In genomic region chr5:125270587-125271130, GRCm38 (mm10) we compare ENCODE assay signal across 9 mouse cellular contexts.
A peak's percentile ranks its signal among the peaks of the same experiment; 100 is the strongest.
DNase-seq lines count a peak whose midpoint lies in the region; ATAC-seq and TF ChIP-seq lines count a peak whose summit lies in the region.
"Had no signal": no experiment of that assay in that cellular context is flagged by ENCODE, and none has a peak within 500 bp of the region (broad histone marks: within the 10 kb centered on the region; RNA-seq: fewer than 3 reads in every experiment).

No protein-coding gene starts in this region.

- H3K4me1 ChIP-seq in bone marrow macrophage, adult 2 months (ENCODE audit: control insufficient read depth, insufficient read depth, low read length) = peaks cover 23% of the 10 kb centered on the region
- peaks cover 60% of the 10 kb centered on the region for H3K4me1 ChIP-seq in embryonic facial prominence, embryonic 15.5 days
- peaks cover 36% of the 10 kb centered on the region for H3K4me1 ChIP-seq in limb, embryonic 10.5 days

- no peak overlapping the region for H3K27ac ChIP-seq in bone marrow macrophage, adult 2 months (ENCODE audit: insufficient read depth, low read depth, low read length)
- 0 out of 2 replicates have a peak overlapping the region, but pooled peaks have one; percentile 8 for H3K27ac ChIP-seq in embryonic facial prominence, embryonic 15.5 days (replicated peaks)
- no peak overlapping the region for H3K27ac ChIP-seq in limb, embryonic 10.5 days
- H3K27ac ChIP-seq: neural tube, embryonic 12.5 days had no signal

- H3K9ac ChIP-seq in embryonic facial prominence, embryonic 15.5 days = no peak overlapping the region
- H3K9ac ChIP-seq: neural tube, embryonic 12.5 days had no signal

- ATAC-seq in embryonic facial prominence, embryonic 15.5 days (ENCODE audit: insufficient number of reproducible peaks, low FRiP score, low TSS enrichment, low read depth) = no peak

- WGBS in embryonic facial prominence, embryonic 15.5 days = 16% methylated on average over 12 of the region's 12 CpGs
- 18% methylated on average over 12 of the region's 12 CpGs for WGBS in limb, embryonic 10.5 days

- peak; percentile 64 for TF ChIP-seq CTCF in bone marrow macrophage, adult 2 months (IDR thresholded peaks at IDR 0.05; ENCODE audit: low read depth, low read length)

- H3K4me3 ChIP-seq in bone marrow macrophage, adult 2 months (ENCODE audit: insufficient read depth, low read length) = no peak overlapping the region
- no peak overlapping the region for H3K4me3 ChIP-seq in embryonic facial prominence, embryonic 15.5 days (replicated peaks)
- no peak overlapping the region for H3K4me3 ChIP-seq in limb, embryonic 10.5 days
- H3K4me3 ChIP-seq: neural tube, embryonic 12.5 days had no signal

- H3K27me3 ChIP-seq in embryonic facial prominence, embryonic 15.5 days = no peaks in the 10 kb centered on the region
- peaks cover 5% of the 10 kb centered on the region; the same call in 1 of the 2 replicates for H3K27me3 ChIP-seq in limb, embryonic 10.5 days (ENCODE audit: low read depth, poor library complexity, severe bottlenecking)
- H3K27me3 ChIP-seq: neural tube, embryonic 12.5 days had no signal

- no peak for TF ChIP-seq POLR2A in bone marrow macrophage, adult 2 months (IDR thresholded peaks at IDR 0.05; ENCODE audit: borderline replicate concordance, low read depth, low read length)

- H3K4me2 ChIP-seq in embryonic facial prominence, embryonic 15.5 days (replicated peaks) = no peak overlapping the region
- H3K4me2 ChIP-seq: neural tube, embryonic 12.5 days had no signal

- no peaks in the 10 kb centered on the region for H3K36me3 ChIP-seq in embryonic facial prominence, embryonic 15.5 days
- no peaks in the 10 kb centered on the region for H3K36me3 ChIP-seq in limb, embryonic 10.5 days
- H3K36me3 ChIP-seq: neural tube, embryonic 12.5 days had no signal

- H3K9me3 ChIP-seq in embryonic facial prominence, embryonic 15.5 days (replicated peaks) = no peaks in the 10 kb centered on the region
- H3K9me3 ChIP-seq in limb, embryonic 10.5 days (replicated peaks) = no peaks in the 10 kb centered on the region
- H3K9me3 ChIP-seq: neural tube, embryonic 12.5 days had no signal

- peak; percentile 74 for DNase-seq in layer of hippocampus, adult 11-12 months (ENCODE audit: low spot score)
- DNase-seq in layer of hippocampus, adult 9-10 months (ENCODE audit: low spot score) = no peak
- DNase-seq in induced T-regulatory cell, adult 2 months (ENCODE audit: low read depth) = peak; percentile 87
- peak; percentile 92 for DNase-seq in limb, embryonic 10.5 days (ENCODE audit: low spot score)
- DNase-seq in naive thymus-derived CD4-positive, alpha-beta T cell, adult 2 months (ENCODE audit: low read depth) = peak; percentile 88
- peak; percentile 72 for DNase-seq in testis, postnatal 14 days (ENCODE audit: low spot score)
